Mouse (Mus musculus) liver, adult (tissue): ENCODE results near the gene 2310057N15Rik.
"Not testable (repeated sequence)": the region's sequence is repeated elsewhere in the genome, so short reads cannot be mapped to it uniquely, and the experiment has no call there.

Source experiments
- GATA4 ChIP-seq: IDR thresholded peaks from 2 replicates; pipeline ENCODE4 v1.6.1; 2014; ENCODE audit warnings: mild to moderate bottlenecking, low read length; ENCODE audit not compliant: insufficient replicate concordance

Gene 2310057N15Rik

GRCm38 (mm10) chr16:88774106-88774505, at the start of gene 2310057N15Rik:
Gene 2310057N15Rik, minus strand, starts transcription at chr16:88774206.
- TF ChIP-seq GATA4 = no peak

GRCm38 (mm10) chr16:88823736-88824135, 49.7 kb upstream of the 2310057N15Rik start:
- no peak for TF ChIP-seq GATA4

- TF ChIP-seq GATA4 = no peak
Observed at GRCm38 (mm10) chr16:88820066-88820465, 46.1 kb upstream of the 2310057N15Rik start, which contains the start of gene Krtap15. Gene Krtap15, plus strand, starts transcription at chr16:88820215.

- no peak for TF ChIP-seq GATA4
Observed at GRCm38 (mm10) chr16:88811827-88812226, 37.8 kb upstream of the 2310057N15Rik start, which contains the start of gene Gm20741. Gene Gm20741, minus strand, starts transcription at chr16:88812220.

GRCm38 (mm10) chr16:88786786-88787185, 12.8 kb upstream of the 2310057N15Rik start:
- no peak for TF ChIP-seq GATA4

GRCm38 (mm10) chr16:88777596-88777995, 3.6 kb upstream of the 2310057N15Rik start, which contains the start of gene Gm5965:
Gene Gm5965, plus strand, starts transcription at chr16:88777896.
- no peak for TF ChIP-seq GATA4

- not testable (repeated sequence) for TF ChIP-seq GATA4
Observed at GRCm38 (mm10) chr16:88758547-88758946, 15.5 kb downstream of the 2310057N15Rik start, which contains the start of gene 2310034C09Rik. Gene 2310034C09Rik, plus strand, starts transcription at chr16:88758847.

- not testable (repeated sequence) for TF ChIP-seq GATA4
Observed at GRCm38 (mm10) chr16:88751535-88751934, 22.5 kb downstream of the 2310057N15Rik start, which contains the start of gene Krtap13. Gene Krtap13, minus strand, starts transcription at chr16:88751635.

GRCm38 (mm10) chr16:88747943-88748342, 26.1 kb downstream of the 2310057N15Rik start:
- TF ChIP-seq GATA4 = no peak

- peak; percentile 89 for TF ChIP-seq GATA4
Observed at GRCm38 (mm10) chr16:88744750-88745340, 29.2 kb downstream of the 2310057N15Rik start.

- no peak for TF ChIP-seq GATA4
Observed at GRCm38 (mm10) chr16:88735391-88735790, 38.6 kb downstream of the 2310057N15Rik start.

GRCm38 (mm10) chr16:88728812-88729275, 45.2 kb downstream of the 2310057N15Rik start, which contains the start of gene Krtap13-1:
Gene Krtap13-1, plus strand, starts transcription at chr16:88728862.
- TF ChIP-seq GATA4 = no peak
